Mouse (Mus musculus) heart, postnatal 0 days (tissue): ENCODE measurements around the gene Acacb.

Experiments
- CTCF ChIP-seq: IDR thresholded peaks from 2 replicates; pipeline ENCODE4 v1.5.1; 2016; ENCODE audit warnings: antibody characterized with exemption, control low read depth, low read depth
- EP300 ChIP-seq: IDR thresholded peaks from 2 replicates; pipeline ENCODE4 v1.6.1; 2016; ENCODE audit warnings: antibody characterized with exemption, low read depth

GRCm38 (mm10) chr5:114290004-114290403, 143.7 kb downstream of the Acacb start:
- TF ChIP-seq CTCF = no peak
- TF ChIP-seq EP300 = no peak
